Mouse (Mus musculus) heart, adult 10 weeks (tissue): ENCODE results near the gene Trip13. TPM values are rescaled to one million over a fixed set of nuclear protein-coding genes. Genes with fewer than 3 reads are reported as not detected.

ENCODE experiments used
- polyA plus RNA-seq: library from polyadenylated mRNA; stranded (reverse); fragments of 350-450 nt; fragmentation: Illumina TruSeq; extraction: RNeasy Lipid Tissue Mini Kit (QIAGEN cat#74804); gene quantifications from one replicate; pipeline ENCODE4 v1.2.3, GENCODE M21; 2014; ENCODE audit warnings: low read depth, low replicate concordance

Trip13 gene
- 0.31 TPM for polyA plus RNA-seq

GRCm38 (mm10) chr13:73937321-73938176 is at the start of gene Trip13, which contains the start of gene Brd9:
Trip13 (minus strand) TSS chr13:73937784.
Brd9 (plus strand) TSS chr13:73937811.

GRCm38 (mm10) chr13:73963551-73963950 is 26.0 kb upstream of the Trip13 start, which contains the start of gene Zdhhc11:
Zdhhc11 (plus strand) TSS chr13:73963851.

Other genes with a start within 250 kb of the Trip13 start
- 0.10 TPM for gene Slc6a19, start 232.9 kb downstream of the Trip13 start, polyA plus RNA-seq
- 137 TPM for gene Slc12a7, start 204.7 kb downstream of the Trip13 start, polyA plus RNA-seq
- 1.8 TPM for gene Nkd2, start 90.2 kb downstream of the Trip13 start, polyA plus RNA-seq
- gene Brd9, start within 50 bp of the Trip13 start, polyA plus RNA-seq, result 40.4 TPM
- not detected for gene Zdhhc11, start 26.1 kb upstream of the Trip13 start, polyA plus RNA-seq
- gene Tppp, start 71.6 kb upstream of the Trip13 start, polyA plus RNA-seq, result 19.4 TPM
- 0.52 TPM for gene Cep72, start 124.5 kb upstream of the Trip13 start, polyA plus RNA-seq
- 0.68 TPM for gene Slc9a3, start 183.7 kb upstream of the Trip13 start, polyA plus RNA-seq